Mouse (Mus musculus) urinary bladder, adult 2 months (tissue): ENCODE results near the gene Klk1b3. TPM values are rescaled to one million over a fixed set of nuclear protein-coding genes. Genes with fewer than 3 reads are reported as not detected.

Experiments used
- polyA plus RNA-seq: library from polyadenylated mRNA; depleted of rRNA; stranded (reverse); fragments of >200 nt; gene quantifications from 2 replicates; pipeline ENCODE4 v1.2.3, GENCODE M21; 2012; rRNA removed

Gene Klk1b3
- polyA plus RNA-seq, 1 experiment = not detected

Other genes starting within 250 kb of the Klk1b3 start
- gene Klk1b8, start 247.5 kb upstream of the Klk1b3 start, polyA plus RNA-seq = not detected in 2 replicates
- not detected in 2 replicates for gene Klk1b1, start 231.4 kb upstream of the Klk1b3 start, polyA plus RNA-seq
- not detected in 2 replicates for gene Klk1b9, start 222.1 kb upstream of the Klk1b3 start, polyA plus RNA-seq
- not detected in 2 replicates for gene Klk1b11, start 202.3 kb upstream of the Klk1b3 start, polyA plus RNA-seq
- not detected in 2 replicates for gene Klk1b26, start 186.0 kb upstream of the Klk1b3 start, polyA plus RNA-seq
- gene Klk1b27, start 145.9 kb upstream of the Klk1b3 start, polyA plus RNA-seq = not detected in 2 replicates
- not detected in 2 replicates for gene Klk1b21, start 95.9 kb upstream of the Klk1b3 start, polyA plus RNA-seq
- gene Klk1b22, start 85.5 kb upstream of the Klk1b3 start, polyA plus RNA-seq = not detected in 2 replicates
- gene Klk1b16, start 61.4 kb upstream of the Klk1b3 start, polyA plus RNA-seq = not detected in 2 replicates
- gene Klk1b24, start 10.0 kb upstream of the Klk1b3 start, polyA plus RNA-seq = not detected in 2 replicates
- gene Klk1b4, start 9.2 kb downstream of the Klk1b3 start, polyA plus RNA-seq = not detected in 2 replicates
- gene Klk1b5, start 17.8 kb downstream of the Klk1b3 start, polyA plus RNA-seq = not detected in 2 replicates
- 0.17 and 0.40 TPM in 2 replicates for gene Klk1, start 27.2 kb downstream of the Klk1b3 start, polyA plus RNA-seq
- not detected in 2 replicates for gene Gm36864, start 38.0 kb downstream of the Klk1b3 start, polyA plus RNA-seq
- 0.71 and 1.1 TPM in 2 replicates for gene 1700028J19Rik, start 48.5 kb downstream of the Klk1b3 start, polyA plus RNA-seq
- gene 2410002F23Rik, start 48.5 kb downstream of the Klk1b3 start, polyA plus RNA-seq = 100 and 125 TPM in 2 replicates
- not detected in 2 replicates for gene Acp4, start 59.2 kb downstream of the Klk1b3 start, polyA plus RNA-seq
- 0.65 TPM in 1 of 2 replicates, not detected in the other for gene Gm15517, start 63.3 kb downstream of the Klk1b3 start, polyA plus RNA-seq
- gene Clec11a, start 108.7 kb downstream of the Klk1b3 start, polyA plus RNA-seq = 17.2 and 19.7 TPM in 2 replicates
- 0.85 and 1.9 TPM in 2 replicates for gene Shank1, start 112.1 kb downstream of the Klk1b3 start, polyA plus RNA-seq
- gene Syt3, start 185.9 kb downstream of the Klk1b3 start, polyA plus RNA-seq = 4.1 and 4.3 TPM in 2 replicates
- 1.4 and 1.5 TPM in 2 replicates for gene 1700008O03Rik, start 187.6 kb downstream of the Klk1b3 start, polyA plus RNA-seq
- gene Lrrc4b, start 230.8 kb downstream of the Klk1b3 start, polyA plus RNA-seq = 1.7 and 2.3 TPM in 2 replicates